Comparison of ENCODE assay signal across 12 mouse cellular contexts in genomic region chr11:87751031-87751430, GRCm38 (mm10). TPM values are rescaled to one million over a fixed set of nuclear protein-coding genes. Genes with fewer than 3 reads are reported as not detected.
DNase-seq lines count a peak whose midpoint lies in the region; ATAC-seq and TF ChIP-seq lines count a peak whose summit lies in the region.
"Had no signal": no experiment of that assay in that cellular context is flagged by ENCODE, and none has a peak within 500 bp of the region (broad histone marks: within the 10 kb centered on the region; RNA-seq: fewer than 3 reads in every experiment).

No protein-coding gene starts in this region.

- H3K4me2 ChIP-seq in forebrain, embryonic 12.5 days, result no peak overlapping the region
- H3K4me2 ChIP-seq: limb, embryonic 12.5 days had no signal

- DNase-seq in lung, adult 2 months, result no peak
- no peak for DNase-seq in lung, postnatal 10 days
- no peak for DNase-seq in G1E (ENCODE audit: low spot score)
- peak; percentile 76 for DNase-seq in induced T-regulatory cell, adult 2 months (ENCODE audit: low read depth)
- DNase-seq in c-Kit-positive CD71-positive TER-119-positive erythroid progenitor cells, embryonic 14.5 days (ENCODE audit: low spot score), result no peak
- no peak for DNase-seq in frontal cortex, adult 2 months (ENCODE audit: extremely low spot score in 1 of 2, low spot score in 1 of 2)
- DNase-seq: cerebellum, adult 2 months; right cerebral cortex, postnatal 4 days had no signal

- no peaks in the 10 kb centered on the region for H3K9me3 ChIP-seq in G1E (replicated peaks)
- H3K9me3 ChIP-seq in forebrain, embryonic 12.5 days, result no peaks in the 10 kb centered on the region
- H3K9me3 ChIP-seq: limb, embryonic 12.5 days had no signal

- ATAC-seq in G1E (ENCODE audit: extremely low read depth, insufficient number of reproducible peaks, low FRiP score, poor library complexity, severe bottlenecking), result no peak
- no peak for ATAC-seq in forebrain, embryonic 12.5 days (ENCODE audit: low FRiP score)

- 0 out of 2 replicates have a peak, but pooled peaks cover 2% of the 10 kb centered on the region for H3K4me1 ChIP-seq in lung, adult 2 months (ENCODE audit: control insufficient read depth, insufficient read depth, low read length)
- H3K4me1 ChIP-seq in G1E (ENCODE audit: insufficient read depth, low read depth, low read length), result peaks cover 80% of the 10 kb centered on the region
- no peaks in the 10 kb centered on the region for H3K4me1 ChIP-seq in olfactory bulb, adult 2 months (ENCODE audit: control insufficient read depth, insufficient read depth, low read length)
- no peaks in the 10 kb centered on the region for H3K4me1 ChIP-seq in forebrain, embryonic 12.5 days

- no peak for TF ChIP-seq CTCF in lung, adult 2 months (IDR thresholded peaks at IDR 0.05; ENCODE audit: insufficient read depth, low read length)
- TF ChIP-seq CTCF in G1E (IDR thresholded peaks at IDR 0.05; ENCODE audit: low read depth, low read length), result no peak
- no peak for TF ChIP-seq CTCF in olfactory bulb, adult 2 months (IDR thresholded peaks at IDR 0.05; ENCODE audit: insufficient read depth, low read depth, low read length)

- peaks cover 12% of the 10 kb centered on the region for H3K36me3 ChIP-seq in G1E (replicated peaks)
- H3K36me3 ChIP-seq in forebrain, embryonic 12.5 days (replicated peaks), result no peaks in the 10 kb centered on the region
- H3K36me3 ChIP-seq: limb, embryonic 12.5 days had no signal

- H3K27ac ChIP-seq in olfactory bulb, adult 2 months (ENCODE audit: insufficient read depth, low read depth, low read length), result peak overlapping the region; percentile 10; the same call in 1 of the 2 replicates
- no peak overlapping the region for H3K27ac ChIP-seq in forebrain, embryonic 12.5 days
- H3K27ac ChIP-seq: limb, embryonic 12.5 days had no signal

- WGBS in lung, adult 2 months, result 64% methylated on average over 8 of the region's 8 CpGs
- 82% methylated on average over 8 of the region's 8 CpGs for WGBS in olfactory bulb, adult 2 months
- WGBS in forebrain, embryonic 12.5 days, result 84% methylated on average over 8 of the region's 8 CpGs

- no peaks in the 10 kb centered on the region for H3K27me3 ChIP-seq in G1E (ENCODE audit: insufficient read depth, low read length)
- H3K27me3 ChIP-seq in forebrain, embryonic 12.5 days, result no peaks in the 10 kb centered on the region
- H3K27me3 ChIP-seq: limb, embryonic 12.5 days had no signal

- no peak for TF ChIP-seq POLR2A in lung, adult 2 months (IDR thresholded peaks at IDR 0.05; ENCODE audit: borderline replicate concordance, extremely low read depth, low read depth, low read length)
- TF ChIP-seq POLR2A in olfactory bulb, adult 2 months (IDR thresholded peaks at IDR 0.05; ENCODE audit: insufficient read depth, low read depth, low read length), result no peak

- peak overlapping the region; percentile 36 for H3K4me3 ChIP-seq in lung, adult 2 months (replicated peaks; ENCODE audit: extremely low read depth, low read depth, low read length)
- H3K4me3 ChIP-seq in G1E (ENCODE audit: low read depth, low read length), result peak overlapping the region; percentile 72
- H3K4me3 ChIP-seq in olfactory bulb, adult 2 months (ENCODE audit: insufficient read depth, low read depth, low read length), result no peak overlapping the region; the same call in 1 of the 2 replicates
- H3K4me3 ChIP-seq in forebrain, embryonic 12.5 days (replicated peaks), result no peak overlapping the region
- H3K4me3 ChIP-seq: limb, embryonic 12.5 days had no signal

- no peak overlapping the region for H3K9ac ChIP-seq in forebrain, embryonic 12.5 days
- H3K9ac ChIP-seq: limb, embryonic 12.5 days had no signal

RNA-seq across cellular contexts. Expression of gene Tspoap1, which starts 9.3 kb away (rescaled TPM):
- polyA plus RNA-seq in lung, adult 2 months (2012; rRNA removed), result 5.8 TPM in 2 replicates
- total RNA-seq in G1E (2014; fragmentation: Nextera tagmentation) (3.9 and 9.9 TPM in 2 replicates), G1E (2017) (17.4 and 21.2 TPM in 2 replicates)
- polyA plus RNA-seq in G1E (2012), result 10.2 and 10.4 TPM in 2 replicates
- not detected in 2 replicates for polyA plus RNA-seq in olfactory bulb, adult 2 months (2012; ENCODE audit: insufficient read depth, insufficient read length, low replicate concordance, missing spikeins)
- polyA plus RNA-seq in forebrain, embryonic 12.5 days (2016; fragmentation: Nextera tagmentation; extraction: Ambion mirVana), result 33.0 and 35.1 TPM in 2 replicates
- 294 and 326 TPM in 2 replicates for polyA plus RNA-seq in frontal cortex, adult 2 months (2012; rRNA removed)

RNA-seq across cellular contexts. Expression of gene Supt4a, which starts 13.7 kb away (rescaled TPM):
- 44.7 and 73.4 TPM in 2 replicates for polyA plus RNA-seq in lung, adult 2 months (2012; rRNA removed)
- total RNA-seq in G1E (2014; fragmentation: Nextera tagmentation) (64.1 and 95.8 TPM in 2 replicates), G1E (2017) (155 and 172 TPM in 2 replicates)
- 14.7 and 15.4 TPM in 2 replicates for polyA plus RNA-seq in G1E (2012)
- polyA plus RNA-seq in olfactory bulb, adult 2 months (2012; ENCODE audit: insufficient read depth, insufficient read length, low replicate concordance, missing spikeins), result not detected in 2 replicates
- 118 and 137 TPM in 2 replicates for polyA plus RNA-seq in forebrain, embryonic 12.5 days (2016; fragmentation: Nextera tagmentation; extraction: Ambion mirVana)
- polyA plus RNA-seq in frontal cortex, adult 2 months (2012; rRNA removed), result 146 and 148 TPM in 2 replicates

RNA-seq across cellular contexts. Expression of gene Mpo, which starts 42.4 kb away (rescaled TPM):
- polyA plus RNA-seq in lung, adult 2 months (2012; rRNA removed), result 0.11 and 0.60 TPM in 2 replicates
- total RNA-seq in G1E (2014; fragmentation: Nextera tagmentation), result not detected in 2 replicates
- 0.05 and 0.70 TPM in 2 replicates for total RNA-seq in G1E (2017)
- polyA plus RNA-seq in G1E (2012), result 1.6 and 1.7 TPM in 2 replicates
- not detected in 2 replicates for polyA plus RNA-seq in olfactory bulb, adult 2 months (2012; ENCODE audit: insufficient read depth, insufficient read length, low replicate concordance, missing spikeins)
- polyA plus RNA-seq in forebrain, embryonic 12.5 days (2016; fragmentation: Nextera tagmentation; extraction: Ambion mirVana), result 0.92 and 1.1 TPM in 2 replicates
- 0.34 TPM in 1 of 2 replicates, not detected in the other for polyA plus RNA-seq in frontal cortex, adult 2 months (2012; rRNA removed)
- total RNA-seq: heart, adult 18-20 months had no signal

Comparison
In these comparisons a context has a peak if more than half of its experiments do, and no peak if none do; other contexts are left out.
1. H3K4me3 ChIP-seq: peak in lung, adult 2 months (single experiment) and G1E (single experiment); none in olfactory bulb, adult 2 months (single experiment) and forebrain, embryonic 12.5 days (single experiment).
2. RNA of gene Supt4a, which starts 13.7 kb away (polyA plus RNA-seq): 146 to 148 TPM in frontal cortex, adult 2 months, 118 to 137 TPM in forebrain, embryonic 12.5 days, 44.7 to 73.4 TPM in lung, adult 2 months and 14.7 to 15.4 TPM in G1E; not detected in olfactory bulb, adult 2 months; every median in the first group is over 10 times any median in the second.